Mouse (Mus musculus) cerebellum, adult 11-12 months (tissue): ENCODE data around the gene Mgat5b.

ENCODE experiments used
- DNase-seq: peaks from one replicate; pipeline ENCODE4 v3.0.0; 2022

Gene Mgat5b

GRCm38 (mm10) chr11:117035661-117036336 is 117.1 kb downstream of the Mgat5b start:
- no peak for DNase-seq
